Mouse (Mus musculus): Measurements from ENCODE around the gene Prtg.

Prtg gene

GRCm38 (mm10) chr9:72913551-72913950 is 106.9 kb downstream of the Prtg start:
- DNase-seq (ENCODE audit: low spot score) = no peak

- DNase-seq (ENCODE audit: low spot score) = no peak
Observed at GRCm38 (mm10) chr9:72915728-72916127, 109.1 kb downstream of the Prtg start.

- DNase-seq (ENCODE audit: low spot score) = no peak
Observed at GRCm38 (mm10) chr9:72923068-72923467, 116.4 kb downstream of the Prtg start.

- no peak for DNase-seq (ENCODE audit: low spot score)
Observed at GRCm38 (mm10) chr9:72925021-72925934, 118.6 kb downstream of the Prtg start, which contains the start of gene Pygo1. TSS of gene Pygo1 (plus strand) at chr9:72925645.

GRCm38 (mm10) chr9:72925935-72926258 is 119.2 kb downstream of the Prtg start:
- DNase-seq (ENCODE audit: low spot score) = no peak

- peak; percentile 47 for DNase-seq (ENCODE audit: low spot score)
Observed at GRCm38 (mm10) chr9:72931166-72931790, 124.6 kb downstream of the Prtg start.

- DNase-seq (ENCODE audit: low spot score) = no peak
Observed at GRCm38 (mm10) chr9:72935309-72935708, 128.6 kb downstream of the Prtg start.

GRCm38 (mm10) chr9:72936301-72936700 is 129.6 kb downstream of the Prtg start:
- no peak for DNase-seq (ENCODE audit: low spot score)

- no peak for DNase-seq (ENCODE audit: low spot score)
Observed at GRCm38 (mm10) chr9:72943424-72943823, 136.8 kb downstream of the Prtg start.

GRCm38 (mm10) chr9:72944286-72944685 is 137.6 kb downstream of the Prtg start:
- no peak for DNase-seq (ENCODE audit: low spot score)

- DNase-seq (ENCODE audit: low spot score) = no peak
Observed at GRCm38 (mm10) chr9:72947010-72947409, 140.3 kb downstream of the Prtg start.

- no peak for DNase-seq (ENCODE audit: low spot score)
Observed at GRCm38 (mm10) chr9:72949572-72949971, 142.9 kb downstream of the Prtg start.

GRCm38 (mm10) chr9:72954746-72955145 is 148.1 kb downstream of the Prtg start:
- no peak for DNase-seq (ENCODE audit: low spot score)

- no peak for DNase-seq (ENCODE audit: low spot score)
Observed at GRCm38 (mm10) chr9:72955546-72955945, 148.9 kb downstream of the Prtg start.

- DNase-seq (ENCODE audit: low spot score) = peak; percentile 65
Observed at GRCm38 (mm10) chr9:72958521-72959450, 152.1 kb downstream of the Prtg start, which contains the start of the genes Dyx1c1 and Gm44503. TSS of gene Dyx1c1 (plus strand) at chr9:72958785. TSS of gene Gm44503 (plus strand) at chr9:72958852.

- DNase-seq (ENCODE audit: low spot score) = no peak
Observed at GRCm38 (mm10) chr9:72961346-72961745, 154.7 kb downstream of the Prtg start.

GRCm38 (mm10) chr9:72961959-72962358 is 155.3 kb downstream of the Prtg start:
- DNase-seq (ENCODE audit: low spot score) = no peak

All from left cerebral cortex, adult 11 months (tissue).